Mouse (Mus musculus) lung, adult 18-20 months (tissue): ENCODE measurements around the gene Myof.

ENCODE experiments used
- DNase-seq, 2 experiments: peaks; one replicate each; pipeline ENCODE4 v3.0.0; 2022; ENCODE audit warnings: mixed read lengths in 2 of 2

Myof gene

GRCm38 (mm10) chr19:37861171-37861570 is 182.2 kb downstream of the Myof start:
- no peak for DNase-seq

- no peak for DNase-seq
Measured at GRCm38 (mm10) chr19:37860267-37860666, 183.1 kb downstream of the Myof start.

- no peak for DNase-seq
Measured at GRCm38 (mm10) chr19:37858406-37859081, 184.8 kb downstream of the Myof start.

- DNase-seq: no peak
Measured at GRCm38 (mm10) chr19:37852056-37852455, 191.3 kb downstream of the Myof start.

- no peak for DNase-seq
Measured at GRCm38 (mm10) chr19:37851590-37852038, 191.8 kb downstream of the Myof start.
